In the genomic region with DNA sequence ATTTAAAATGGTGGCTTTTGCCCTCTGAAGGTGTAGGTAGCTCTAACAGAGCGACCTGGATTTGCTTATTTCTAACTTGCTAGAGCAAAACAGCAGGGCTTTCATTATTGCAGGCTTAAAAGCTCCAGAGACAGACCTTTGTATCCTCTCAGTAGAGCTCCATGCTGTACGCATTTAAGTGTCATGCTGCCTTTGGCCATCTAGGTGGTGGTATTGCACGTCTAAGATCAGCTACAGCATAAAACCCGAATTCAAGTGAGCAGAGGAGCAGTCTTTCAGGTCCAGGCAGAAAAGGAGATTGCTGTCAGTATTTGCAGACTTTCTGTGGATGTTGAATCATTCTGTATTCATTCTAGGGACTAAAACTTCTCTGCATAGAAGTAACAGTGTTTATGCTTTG, we compare ENCODE assay signal across 7 mouse cellular contexts. TPM values are rescaled to one million over a fixed set of nuclear protein-coding genes. Genes with fewer than 3 reads are reported as not detected.
DNase-seq lines count a peak whose midpoint lies in the region; ATAC-seq and TF ChIP-seq lines count a peak whose summit lies in the region.

No protein-coding gene starts in this region.

- peaks cover 8% of the 10 kb centered on the region; the same call in 1 of the 2 replicates for H3K4me1 ChIP-seq in limb, embryonic 11.5 days (ENCODE audit: control insufficient read depth, insufficient read depth, low read length)
- H3K4me1 ChIP-seq in limb, embryonic 10.5 days = peaks cover 16% of the 10 kb centered on the region
- H3K4me1 ChIP-seq in cortical plate, adult 2 months (ENCODE audit: control insufficient read depth, insufficient read depth, low read length) = no peaks in the 10 kb centered on the region; the same call in 1 of the 2 replicates

- no peak overlapping the region for H3K9ac ChIP-seq in limb, embryonic 11.5 days (ENCODE audit: low read length)

- no peak for TF ChIP-seq POLR2A in cortical plate, adult 2 months (IDR thresholded peaks at IDR 0.05; ENCODE audit: extremely low read depth, insufficient read depth, low read length)

- WGBS in limb, embryonic 11.5 days = 36% methylated on average over 4 of the region's 4 CpGs
- WGBS in limb, embryonic 10.5 days = 43% methylated on average over 4 of the region's 4 CpGs

- no peak overlapping the region for H3K27ac ChIP-seq in limb, embryonic 11.5 days (replicated peaks; ENCODE audit: low read depth, low read length)
- no peak overlapping the region for H3K27ac ChIP-seq in limb, embryonic 10.5 days
- H3K27ac ChIP-seq in cortical plate, adult 2 months (ENCODE audit: insufficient read depth, low read length) = no peak overlapping the region

- no peak overlapping the region for H3K4me2 ChIP-seq in limb, embryonic 11.5 days (ENCODE audit: low read depth, severe bottlenecking)

- H3K9me3 ChIP-seq in limb, embryonic 11.5 days (ENCODE audit: control insufficient read depth, low read length) = no peaks in the 10 kb centered on the region
- no peaks in the 10 kb centered on the region for H3K9me3 ChIP-seq in limb, embryonic 10.5 days (replicated peaks)

- peaks cover 2% of the 10 kb centered on the region; the same call in 1 of the 2 replicates for H3K36me3 ChIP-seq in limb, embryonic 11.5 days (ENCODE audit: control insufficient read depth, insufficient read depth, low read length)
- peaks cover 59% of the 10 kb centered on the region for H3K36me3 ChIP-seq in limb, embryonic 10.5 days

- DNase-seq in limb, embryonic 11.5 days (ENCODE audit: low spot score) = peak; percentile 48
- DNase-seq in limb, embryonic 10.5 days (ENCODE audit: low spot score) = no peak
- peak; percentile 83 for DNase-seq in NIH3T3 (ENCODE audit: low read depth)
- peak; percentile 32 to 47 for DNase-seq in heart, postnatal 36 days
- peak; percentile 61 for DNase-seq in liver
- peak; percentile 25 to 30 for DNase-seq in natural killer cell, adult 2 months (ENCODE audit: low spot score in 2 of 2)

- intact Hi-C loops in heart, postnatal 36 days (cut with DNase I) = no loop called here

- peak; percentile 72 for TF ChIP-seq CTCF in cortical plate, adult 2 months (IDR thresholded peaks at IDR 0.05; ENCODE audit: extremely low read depth, insufficient read depth, low read length)

- H3K4me3 ChIP-seq in limb, embryonic 11.5 days (ENCODE audit: low read depth, low read length) = no peak overlapping the region
- H3K4me3 ChIP-seq in limb, embryonic 10.5 days = no peak overlapping the region
- no peak overlapping the region for H3K4me3 ChIP-seq in cortical plate, adult 2 months (ENCODE audit: insufficient read depth, low read length)

- no peak for ATAC-seq in limb, embryonic 11.5 days (ENCODE audit: insufficient number of reproducible peaks, low FRiP score, low TSS enrichment, low read depth)

- no peaks in the 10 kb centered on the region for H3K27me3 ChIP-seq in limb, embryonic 11.5 days (ENCODE audit: control insufficient read depth, insufficient read depth, low read length)
- H3K27me3 ChIP-seq in limb, embryonic 10.5 days (ENCODE audit: low read depth, poor library complexity, severe bottlenecking) = no peaks in the 10 kb centered on the region

RNA-seq across cellular contexts. Expression of gene Tor1aip1, which starts 6.7 kb away (rescaled TPM):
- 42.3 and 44.7 TPM in 2 replicates for polyA plus RNA-seq in limb, embryonic 11.5 days (2014; fragmentation: Nextera tagmentation; extraction: Ambion mirVana)
- polyA plus RNA-seq in limb, embryonic 10.5 days (2016; fragmentation: Nextera tagmentation; extraction: Ambion mirVana) = 39.1 and 43.0 TPM in 2 replicates
- 17.9 and 18.2 TPM in 2 replicates for polyA plus RNA-seq in cortical plate, adult 2 months (2012; rRNA removed)
- total RNA-seq in heart, postnatal 36 days (2021) = 10 to 100 TPM; 87.5 to 87.7 TPM

RNA-seq across cellular contexts. Expression of gene Tor1aip2, which starts 7.8 kb away (rescaled TPM):
- 130 and 136 TPM in 2 replicates for polyA plus RNA-seq in limb, embryonic 11.5 days (2014; fragmentation: Nextera tagmentation; extraction: Ambion mirVana)
- polyA plus RNA-seq in limb, embryonic 10.5 days (2016; fragmentation: Nextera tagmentation; extraction: Ambion mirVana) = 114 and 116 TPM in 2 replicates
- 48.4 and 49.5 TPM in 2 replicates for polyA plus RNA-seq in cortical plate, adult 2 months (2012; rRNA removed)
- total RNA-seq in heart, postnatal 36 days (2021) = 10 to 100 TPM; 46.2 to 52.5 TPM
